Mouse (Mus musculus) cortical plate, adult 2 months (tissue): ENCODE measurements around the gene Car6.

Experiments used
- CTCF ChIP-seq: fragments of 200-500 bp; IDR thresholded peaks from 2 replicates; pipeline ENCODE4 v1.5.1; 2011; ENCODE audit warnings: mild to moderate bottlenecking, control low read depth, low read length; ENCODE audit not compliant: insufficient read depth; ENCODE audit errors: extremely low read depth
- POLR2A ChIP-seq: fragments of 200-500 bp; IDR thresholded peaks from 2 replicates; pipeline ENCODE4 v1.6.1; 2011; ENCODE audit warnings: mild to moderate bottlenecking, low read length, control low read depth; ENCODE audit not compliant: insufficient read depth; ENCODE audit errors: extremely low read depth

- no peak for TF ChIP-seq CTCF
- no peak for TF ChIP-seq POLR2A
Observed at GRCm38 (mm10) chr4:150223830-150224229, 22.7 kb upstream of the Car6 start.
